Mouse (Mus musculus) E14TG2a.4 (cell line): ENCODE measurements around the gene Zfp652.

Source experiments
- CTCF ChIP-seq: conservative IDR thresholded peaks from 2 replicates; pipeline ENCODE4 v1.5.1; 2014; ENCODE audit warnings: low read length
- NANOG ChIP-seq: IDR thresholded peaks from 2 replicates; pipeline ENCODE4 v1.6.1; 2014; ENCODE audit warnings: borderline replicate concordance, low read length, mixed read lengths

- no peak for TF ChIP-seq CTCF
- TF ChIP-seq NANOG: no peak
Measured at GRCm38 (mm10) chr11:95675498-95675897, 37.0 kb upstream of the Zfp652 start.
